Mouse (Mus musculus): Measurements from ENCODE around the gene Hoxa2.

The Hoxa2 gene

GRCm38 (mm10) chr6:52179690-52180089, 15.1 kb upstream of the Hoxa2 start:
- no peak for DNase-seq (ENCODE audit: low read depth, low spot score)

- DNase-seq (ENCODE audit: low read depth, low spot score), result no peak
Measured at GRCm38 (mm10) chr6:52178918-52179665, 14.5 kb upstream of the Hoxa2 start.

GRCm38 (mm10) chr6:52177806-52178205, 13.2 kb upstream of the Hoxa2 start:
- no peak for DNase-seq (ENCODE audit: low read depth, low spot score)

GRCm38 (mm10) chr6:52177061-52177735, 12.6 kb upstream of the Hoxa2 start, which contains the start of gene 5730596B20Rik:
Gene 5730596B20Rik (plus strand): TSS chr6:52177498.
- peak; percentile 69 for DNase-seq (ENCODE audit: low read depth, low spot score)

GRCm38 (mm10) chr6:52176391-52176790, 11.8 kb upstream of the Hoxa2 start:
- no peak for DNase-seq (ENCODE audit: low read depth, low spot score)

- no peak for DNase-seq (ENCODE audit: low read depth, low spot score)
Measured at GRCm38 (mm10) chr6:52175864-52176263, 11.2 kb upstream of the Hoxa2 start.

- peak; percentile 73 for DNase-seq (ENCODE audit: low read depth, low spot score)
Measured at GRCm38 (mm10) chr6:52174968-52175751, 10.5 kb upstream of the Hoxa2 start.

- no peak for DNase-seq (ENCODE audit: low read depth, low spot score)
Measured at GRCm38 (mm10) chr6:52173648-52174047, 9.0 kb upstream of the Hoxa2 start.

- DNase-seq (ENCODE audit: low read depth, low spot score), result peak; percentile 98
Measured at GRCm38 (mm10) chr6:52172501-52172900, 7.9 kb upstream of the Hoxa2 start.

- no peak for DNase-seq (ENCODE audit: low read depth, low spot score)
Measured at GRCm38 (mm10) chr6:52171938-52172337, 7.3 kb upstream of the Hoxa2 start.

- no peak for DNase-seq (ENCODE audit: low read depth, low spot score)
Measured at GRCm38 (mm10) chr6:52171331-52171730, 6.7 kb upstream of the Hoxa2 start.

- no peak for DNase-seq (ENCODE audit: low read depth, low spot score)
Measured at GRCm38 (mm10) chr6:52170898-52171223, 6.2 kb upstream of the Hoxa2 start.

GRCm38 (mm10) chr6:52170166-52170897, 5.7 kb upstream of the Hoxa2 start:
- DNase-seq (ENCODE audit: low read depth, low spot score), result peak; percentile 60

GRCm38 (mm10) chr6:52169499-52170165, 5.0 kb upstream of the Hoxa2 start:
- no peak for DNase-seq (ENCODE audit: low read depth, low spot score)

- peak; percentile 59 for DNase-seq (ENCODE audit: low read depth, low spot score)
Measured at GRCm38 (mm10) chr6:52168191-52169055, 3.8 kb upstream of the Hoxa2 start.

- no peak for DNase-seq (ENCODE audit: low read depth, low spot score)
Measured at GRCm38 (mm10) chr6:52167736-52168161, 3.1 kb upstream of the Hoxa2 start.

GRCm38 (mm10) chr6:52167176-52167575, 2.5 kb upstream of the Hoxa2 start:
- DNase-seq (ENCODE audit: low read depth, low spot score), result no peak

GRCm38 (mm10) chr6:52166431-52167077, 1.9 kb upstream of the Hoxa2 start:
- no peak for DNase-seq (ENCODE audit: low read depth, low spot score)
